Mouse (Mus musculus): ENCODE measurements around the gene Dcn.

Gene Dcn

GRCm38 (mm10) chr10:97547740-97548139 lies 68.3 kb downstream of the Dcn start:
- no peak for DNase-seq (ENCODE audit: low read depth, low spot score)

GRCm38 (mm10) chr10:97564957-97565856 lies 85.8 kb downstream of the Dcn start, which contains the start of gene Lum:
TSS of gene Lum (plus strand) at chr10:97565128.
- DNase-seq (ENCODE audit: low read depth, low spot score), result no peak

- no peak for DNase-seq (ENCODE audit: low read depth, low spot score)
Measured at GRCm38 (mm10) chr10:97567489-97568135, 88.2 kb downstream of the Dcn start.

All from telencephalon, adult 2 months (tissue).